Mouse (Mus musculus): Measurements from ENCODE around the gene Hist1h4k.
A peak's percentile ranks its signal among the peaks of the same experiment; 100 is the strongest.

GRCm38 (mm10) chr13:21786189-21786898 is 36.0 kb upstream of the Hist1h4k start:
- TF ChIP-seq ZNF384 (IDR thresholded peaks at IDR 0.05; ENCODE audit: low read depth, low read length) (no peak), MAFK (IDR thresholded peaks at IDR 0.05; ENCODE audit: insufficient read depth, low read depth, low read length) (no peak), HCFC1 (IDR thresholded peaks at IDR 0.05; ENCODE audit: borderline replicate concordance, insufficient read depth, low read length) (no peak), CHD2 (IDR thresholded peaks at IDR 0.05; ENCODE audit: low read depth, low read length) (0 out of 2 replicates have a peak, but pooled peaks have one; percentile 55), ZC3H11A (IDR thresholded peaks at IDR 0.05; ENCODE audit: borderline replicate concordance, low read depth, low read length) (no peak)
